Mouse (Mus musculus) left cerebral cortex, postnatal 10 days (tissue): Measurements from ENCODE around the gene Sdr42e1. TPM values are rescaled to one million over a fixed set of nuclear protein-coding genes. Genes with fewer than 3 reads are reported as not detected.

Source experiments
- DNase-seq, 2 experiments: peaks; one replicate each; pipeline ENCODE4 v3.0.0; 2021 to 2022; ENCODE audit warnings: low spot score in 2 of 2, mixed read lengths in 1 of 2; ENCODE audit errors: extremely low spot score in 1 of 2
- intact Hi-C: fragments of 180-260 bp; cut with DNase I; formaldehyde crosslinking; loops from one replicate; pipeline ENCODE4 v1.15.1; 2025
- total RNA-seq, 2 experiments: library from RNA; stranded (reverse); gene quantifications; 2 replicates each; pipeline ENCODE4 v1.2.3; 2021

Sdr42e1 gene
- total RNA-seq, 2 experiments from 2014 or later: 4.1 to 4.9 TPM

- intact Hi-C loops: no loop called here
- DNase-seq: no peak
These were observed 3.0 kb downstream of the Sdr42e1 start for GRCm38 (mm10) chr8:117670461-117670860.

- intact Hi-C loops: no loop called here
- no peak for DNase-seq
These were observed 6.0 kb downstream of the Sdr42e1 start for GRCm38 (mm10) chr8:117667349-117668124.

- DNase-seq: peak; percentile 58 to 59
- intact Hi-C loops: no loop called here
These were observed 13.0 kb downstream of the Sdr42e1 start for GRCm38 (mm10) chr8:117660358-117661031.

- DNase-seq: no peak
- intact Hi-C loops: no loop called here
These were observed 14.5 kb downstream of the Sdr42e1 start for GRCm38 (mm10) chr8:117658990-117659389.

- DNase-seq: no peak
- intact Hi-C loops: no loop called here
These were observed 21.2 kb downstream of the Sdr42e1 start for GRCm38 (mm10) chr8:117652318-117652717.

- intact Hi-C loops: loop anchor here (10.0 kb wide), 1 partner anchor 218 kb away; no protein-coding TSS in a partner anchor
These were observed 27.0 kb downstream of the Sdr42e1 start for GRCm38 (mm10) chr8:117646440-117646839.

GRCm38 (mm10) chr8:117646020-117646419 is 27.5 kb downstream of the Sdr42e1 start:
- DNase-seq: peak; percentile 63 to 69
- intact Hi-C loops: loop anchor here (10.0 kb wide), 1 partner anchor 219 kb away; no protein-coding TSS in a partner anchor

More at GRCm38 (mm10) chr8:117646440-117646839, 27.0 kb downstream of the Sdr42e1 start:
- no peak for DNase-seq

GRCm38 (mm10) chr8:117645486-117645885 is 28.0 kb downstream of the Sdr42e1 start:
- intact Hi-C loops: loop anchor here (10.0 kb wide), 1 partner anchor 219 kb away; no protein-coding TSS in a partner anchor
- DNase-seq: no peak

GRCm38 (mm10) chr8:117639631-117640030 is 33.9 kb downstream of the Sdr42e1 start:
- intact Hi-C loops: loop anchor here (10.0 kb wide), 1 partner anchor 225 kb away; no protein-coding TSS in a partner anchor
- DNase-seq: no peak

- intact Hi-C loops: no loop called here
- DNase-seq: no peak
These were observed 36.0 kb downstream of the Sdr42e1 start for GRCm38 (mm10) chr8:117637462-117637861.

- intact Hi-C loops: no loop called here
- DNase-seq: no peak
These were observed 39.1 kb downstream of the Sdr42e1 start for GRCm38 (mm10) chr8:117634406-117634805.

GRCm38 (mm10) chr8:117632532-117632931 is 41.0 kb downstream of the Sdr42e1 start:
- intact Hi-C loops: no loop called here
- no peak for DNase-seq

GRCm38 (mm10) chr8:117627096-117627495 is 46.4 kb downstream of the Sdr42e1 start:
- intact Hi-C loops: loop anchor here (10.0 kb wide), 1 partner anchor 1758 kb away; no protein-coding TSS in a partner anchor
- no peak for DNase-seq

- intact Hi-C loops: loop anchor here (10.0 kb wide), 1 partner anchor 1759 kb away; no protein-coding TSS in a partner anchor
- peak; percentile 58 to 69 for DNase-seq
These were observed 47.2 kb downstream of the Sdr42e1 start for GRCm38 (mm10) chr8:117626040-117626838.

- intact Hi-C loops: no loop called here
- DNase-seq: no peak
These were observed 60.6 kb downstream of the Sdr42e1 start for GRCm38 (mm10) chr8:117612861-117613260.
